Mouse (Mus musculus) CH12.LX (cell line): Measurements from ENCODE around the gene Gstp1. TPM values are rescaled to one million over a fixed set of nuclear protein-coding genes. Genes with fewer than 3 reads are reported as not detected.

Experiments
- DNase-seq: peaks from one replicate; pipeline ENCODE4 v3.0.0-alpha.2; 2013; ENCODE audit errors: extremely low read depth
- H3K27ac ChIP-seq: 2 replicates; pipeline ENCODE4 v1.5.1; 2012; ENCODE audit warnings: low read depth, mild to moderate bottlenecking, control low read depth, moderate library complexity; ENCODE audit not compliant: insufficient read depth
- H3K27me3 ChIP-seq: replicated peaks from 2 replicates; pipeline ENCODE3; 2012; ENCODE audit warnings: inconsistent platforms
- H3K36me3 ChIP-seq, 2 experiments: replicated peaks in 1 of 2; 2 replicates each; pipeline versions ENCODE3 to v1.6.1; 2012; ENCODE audit warnings: inconsistent platforms in 1 of 2, low read length in 1 of 2, mild to moderate bottlenecking in 1 of 2, mixed read lengths in 1 of 2, moderate library complexity in 1 of 2; ENCODE audit not compliant: control insufficient read depth in 1 of 2, insufficient read depth in 1 of 2
- H3K4me1 ChIP-seq, 2 experiments: 2 replicates each; pipeline ENCODE4 v1.6.1; 2012; ENCODE audit warnings: inconsistent platforms in 1 of 2, moderate library complexity in 1 of 2; ENCODE audit not compliant: insufficient read depth in 2 of 2, control insufficient read depth in 1 of 2
- H3K4me2 ChIP-seq: 2 replicates; pipeline ENCODE4 v1.6.1; 2012; ENCODE audit warnings: low read depth, mild to moderate bottlenecking, control low read depth; ENCODE audit not compliant: poor library complexity, insufficient read depth, severe bottlenecking
- H3K4me3 ChIP-seq, 3 experiments: fragments of 150-350 bp in 1 of 3; sonication (generic) in 1 of 3; replicated peaks in 1 of 3; 2 replicates each; pipeline versions ENCODE3 to v1.5.1; 2011 to 2012; ENCODE audit warnings: low read depth in 2 of 3, low read length in 2 of 3, mild to moderate bottlenecking in 2 of 3, moderate library complexity in 2 of 3, control low read depth in 1 of 3, improper control_type of control experiment in 1 of 3, inconsistent platforms in 1 of 3, mixed read lengths in 1 of 3; ENCODE audit not compliant: poor library complexity in 1 of 3
- H3K79me2 ChIP-seq: replicated peaks from 2 replicates; pipeline ENCODE4 v1.6.1; 2012; ENCODE audit warnings: mild to moderate bottlenecking, moderate library complexity; ENCODE audit not compliant: control insufficient read depth, poor library complexity, insufficient read depth, severe bottlenecking; ENCODE audit errors: extremely low read depth
- H3K9ac ChIP-seq: 2 replicates; pipeline ENCODE4 v1.6.1; 2012; ENCODE audit warnings: low read depth, mild to moderate bottlenecking, control low read depth, moderate library complexity; ENCODE audit not compliant: insufficient read depth
- H3K9me3 ChIP-seq: replicated peaks from 2 replicates; pipeline ENCODE3; 2012; ENCODE audit warnings: low read length, inconsistent platforms, mixed read lengths
- BHLHE40 ChIP-seq: IDR thresholded peaks from 2 replicates; pipeline ENCODE4 v1.6.1; 2011; ENCODE audit warnings: mild to moderate bottlenecking, low read depth, low read length, improper control_type of control experiment
- CHD1 ChIP-seq: IDR thresholded peaks from 2 replicates; pipeline ENCODE4 v1.6.1; 2012; ENCODE audit warnings: low read depth, low read length, improper control_type of control experiment, inconsistent platforms
- CHD2 ChIP-seq: IDR thresholded peaks from 2 replicates; pipeline ENCODE4 v1.6.1; 2011; ENCODE audit warnings: low read length, improper control_type of control experiment
- GABPA ChIP-seq: IDR thresholded peaks from 2 replicates; pipeline ENCODE4 v1.6.1; 2012; ENCODE audit warnings: low read depth, low read length, improper control_type of control experiment, inconsistent platforms; ENCODE audit not compliant: insufficient replicate concordance
- JUN ChIP-seq: IDR thresholded peaks from 2 replicates; pipeline ENCODE4 v1.6.1; 2011; ENCODE audit warnings: low read depth, mild to moderate bottlenecking, low read length, improper control_type of control experiment, moderate library complexity; ENCODE audit not compliant: insufficient read depth
- MEF2A ChIP-seq: IDR thresholded peaks from 2 replicates; pipeline ENCODE4 v1.6.1; 2014; ENCODE audit warnings: low read depth, mild to moderate bottlenecking, inconsistent platforms, low read length, improper control_type of control experiment, borderline replicate concordance
- MYC ChIP-seq: IDR thresholded peaks from 2 replicates; pipeline ENCODE4 v1.6.1; 2011; ENCODE audit warnings: low read depth, mild to moderate bottlenecking, improper control_type of control experiment, low read length
- NELFE ChIP-seq: IDR thresholded peaks from 2 replicates; pipeline ENCODE4 v1.6.1; 2011; ENCODE audit warnings: low read depth, low read length, improper control_type of control experiment
- NRF1 ChIP-seq: IDR thresholded peaks from 2 replicates; pipeline ENCODE4 v1.6.1; 2014; ENCODE audit warnings: low read depth, mild to moderate bottlenecking, inconsistent platforms, low read length, improper control_type of control experiment, moderate library complexity
- PAX5 ChIP-seq: IDR thresholded peaks from 2 replicates; pipeline ENCODE4 v1.6.1; 2012; ENCODE audit warnings: low read length, inconsistent platforms, mixed read lengths
- POLR2AphosphoS2 ChIP-seq: IDR thresholded peaks from 2 replicates; pipeline ENCODE4 v1.6.1; 2011; ENCODE audit warnings: low read depth, low read length, improper control_type of control experiment
- RAD21 ChIP-seq: IDR thresholded peaks from 2 replicates; pipeline ENCODE4 v1.6.1; 2011; ENCODE audit warnings: low read depth, mild to moderate bottlenecking, low read length, improper control_type of control experiment, moderate library complexity
- SMC3 ChIP-seq: IDR thresholded peaks from 2 replicates; pipeline ENCODE4 v1.6.1; 2011; ENCODE audit warnings: low read depth, low read length, improper control_type of control experiment
- TBP ChIP-seq: conservative IDR thresholded peaks from 2 replicates; pipeline ENCODE4 v1.6.1; 2011; ENCODE audit warnings: low read depth, low read length, improper control_type of control experiment
- USF2 ChIP-seq: conservative IDR thresholded peaks from 2 replicates; pipeline ENCODE4 v1.6.1; 2011; ENCODE audit warnings: low read depth, low read length, improper control_type of control experiment
- ZC3H11A ChIP-seq: IDR thresholded peaks from 2 replicates; pipeline ENCODE4 v1.6.1; 2012; ENCODE audit warnings: low read depth, mild to moderate bottlenecking, inconsistent platforms, low read length, improper control_type of control experiment
- ZMIZ1 ChIP-seq: IDR thresholded peaks from 2 replicates; pipeline ENCODE4 v1.6.1; 2012; ENCODE audit warnings: low read depth, mild to moderate bottlenecking, inconsistent platforms, low read length, improper control_type of control experiment
- dilution Hi-C: fragments of 300-500 bp; cut with MboI; formaldehyde crosslinking; loops from 2 replicates; pipeline ENCODE4 v1.14.3; 2020; ENCODE audit warnings: low sequenced_read_pairs; ENCODE audit not compliant: extremely low pct_unique_long_range_greater_than_20kb, extremely low pct_ligation_motif_present
- in situ Hi-C: fragments of 300-500 bp; cut with MboI; formaldehyde crosslinking; loops from 3 replicates; pipeline ENCODE4 v1.14.3; 2019; ENCODE audit warnings: low sequenced_read_pairs, low pct_ligation_motif_present, low pct_unique_long_range_greater_than_20kb, mixed read lengths
- polyA plus RNA-seq: library from polyadenylated mRNA; unstranded; fragments of >175 nt; gene quantifications from 2 replicates; pipeline ENCODE4 v1.2.1, GENCODE M21; 2012; ENCODE audit warnings: low read depth; ENCODE audit not compliant: insufficient read length
- total RNA-seq, 2 experiments: library from RNA; depleted of rRNA; stranded (reverse); fragments of 300-350 nt in 1 of 2; fragments of >200 nt in 1 of 2; gene quantifications; 2 replicates each; pipeline ENCODE4 v1.2.3; 2012 to 2014

The Gstp1 gene
- total and polyA plus RNA-seq, 3 experiments, result 333 to 696 (median 529) TPM

DNA sequence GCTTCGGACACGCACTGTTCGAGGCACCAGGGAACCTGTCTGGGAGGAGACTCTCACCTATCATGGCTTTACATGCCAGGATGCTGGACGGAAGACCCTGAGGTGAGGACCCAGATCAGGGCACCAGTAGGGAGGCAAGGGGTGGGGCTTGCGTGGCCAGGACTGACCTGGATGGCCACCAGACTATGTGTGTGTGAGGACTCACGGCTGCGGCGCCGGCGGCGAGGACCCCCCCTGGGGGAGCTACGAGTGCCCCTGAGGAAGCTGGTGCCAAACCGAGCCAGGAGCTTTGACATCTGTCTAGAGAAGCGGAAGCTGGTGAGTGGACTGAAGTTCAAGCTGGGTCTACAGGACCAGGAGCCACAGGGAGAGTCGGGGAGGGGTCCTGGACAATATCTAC is 33.5 kb downstream of the Gstp1 start:
- in situ Hi-C loops, result no loop called here
- Histone ChIP-seq H3K79me2 (no peaks in the 10 kb centered on the region), H3K4me3 (no peak overlapping the region), H3K27ac (no peak overlapping the region), H3K36me3 (peaks cover 45 to 73% of the 10 kb centered on the region in 2 experiments), H3K4me1 (peaks cover 8 to 17% of the 10 kb centered on the region in 2 experiments), H3K9me3 (no peaks in the 10 kb centered on the region), H3K27me3 (no peaks in the 10 kb centered on the region), H3K4me2 (no peak overlapping the region), H3K9ac (no peak overlapping the region)
- dilution Hi-C loops, result no loop called here
- TF ChIP-seq ZC3H11A (no peak), JUN (no peak), NELFE (no peak), PAX5 (no peak)
- no peak for DNase-seq

DNA sequence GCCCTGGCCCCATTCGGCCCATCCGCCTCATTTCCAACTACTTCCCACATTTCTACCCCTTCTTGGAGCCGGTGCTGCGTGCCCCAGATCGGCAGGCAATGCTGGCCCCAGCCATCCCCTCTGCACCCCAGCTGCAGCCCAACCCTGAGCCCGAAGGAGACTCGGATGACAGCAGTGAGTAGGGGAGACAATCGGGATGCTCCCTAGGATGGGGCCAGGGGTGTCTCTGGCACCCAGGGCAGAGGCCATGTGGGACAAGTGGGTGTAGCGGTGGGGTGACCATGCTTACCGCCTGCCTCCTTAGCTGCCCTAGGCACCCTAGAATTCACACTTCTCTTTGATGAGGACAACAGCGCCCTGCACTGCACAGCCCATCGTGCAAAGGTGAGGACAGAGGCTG is 34.1 kb downstream of the Gstp1 start:
- H3K4me1 ChIP-seq, result peaks cover 11 to 23% of the 10 kb centered on the region in 2 experiments
- H3K27ac ChIP-seq, result no peak overlapping the region
- DNase-seq, result no peak
- no peaks in the 10 kb centered on the region for H3K9me3 ChIP-seq
- H3K79me2 ChIP-seq, result no peaks in the 10 kb centered on the region
- no peaks in the 10 kb centered on the region for H3K27me3 ChIP-seq
- dilution Hi-C loops, result no loop called here
- no peak overlapping the region for H3K9ac ChIP-seq
- peaks cover 38 to 66% of the 10 kb centered on the region in 2 experiments for H3K36me3 ChIP-seq
- no peak for TF ChIP-seq BHLHE40
- no peak for TF ChIP-seq JUN
- TF ChIP-seq RAD21, result no peak
- TF ChIP-seq SMC3, result no peak
- no peak for TF ChIP-seq POLR2AphosphoS2
- no peak for TF ChIP-seq MEF2A
- H3K4me2 ChIP-seq, result no peak overlapping the region
- in situ Hi-C loops, result no loop called here
- H3K4me3 ChIP-seq, result no peak overlapping the region

DNA sequence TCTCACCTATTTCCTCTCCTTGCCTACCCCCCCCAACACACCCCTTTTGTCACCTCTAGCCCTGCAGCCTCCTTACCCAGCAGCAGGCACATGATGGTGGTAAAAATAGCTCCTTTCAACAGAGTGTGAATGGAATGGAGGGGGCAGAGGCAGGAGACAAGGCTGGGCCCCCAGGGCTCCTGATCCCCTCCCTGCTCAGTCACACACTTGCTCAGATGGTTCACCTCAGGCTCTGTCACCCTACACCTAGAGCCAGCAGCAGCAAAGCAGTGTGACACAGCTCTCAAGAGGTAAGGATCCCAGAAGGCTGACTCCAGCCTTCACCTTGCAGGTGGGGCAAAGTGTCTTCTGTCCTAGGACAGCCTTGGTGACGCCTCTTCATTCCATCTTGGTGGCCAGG is 34.7 kb downstream of the Gstp1 start, which contains the start of gene Doc2g:
Gene Doc2g (plus strand): TSS at position 202 of the 400 bp plus-strand sequence.
- Histone ChIP-seq H3K36me3 (peaks cover 33 to 61% of the 10 kb centered on the region in 2 experiments), H3K4me1 (peaks cover 11 to 23% of the 10 kb centered on the region in 2 experiments), H3K79me2 (no peaks in the 10 kb centered on the region), H3K9me3 (no peaks in the 10 kb centered on the region), H3K9ac (no peak within 1 kb of the TSS), H3K4me3 (no peak within 1 kb of the TSS), H3K4me2 (no peak within 1 kb of the TSS), H3K27me3 (no peaks in the 10 kb centered on the region), H3K27ac (no peak within 1 kb of the TSS)
- TF ChIP-seq CHD1 (no peak), GABPA (no peak), MYC (no peak), NRF1 (no peak), TBP (no peak), ZMIZ1 (no peak), USF2 (no peak), CHD2 (no peak)
- dilution Hi-C loops, result no loop called here
- DNase-seq, result no peak
- in situ Hi-C loops, result no loop called here
